Mouse (Mus musculus) liver, embryonic 15.5 days (tissue): ENCODE measurements around the gene Ctrl. TPM values are rescaled to one million over a fixed set of nuclear protein-coding genes. Genes with fewer than 3 reads are reported as not detected.

ENCODE experiments used
- ATAC-seq: fragments of 200-750 bp; cut with Nextera tagmentation; 2 replicates; pipeline ENCODE4 v1.8.0; 2017; ENCODE audit warnings: moderate number of reproducible peaks, mild to moderate bottlenecking, moderate library complexity; ENCODE audit not compliant: insufficient read depth
- H3K27ac ChIP-seq: fragments of 300-500 bp; sonication (generic); replicated peaks from 2 replicates; pipeline ENCODE4 v1.5.1; 2015; ENCODE audit warnings: mild to moderate bottlenecking, inconsistent platforms
- H3K27me3 ChIP-seq: fragments of 300-500 bp; sonication (generic); 2 replicates; pipeline ENCODE4 v1.6.1; 2015; ENCODE audit warnings: mild to moderate bottlenecking, inconsistent platforms
- H3K36me3 ChIP-seq: fragments of 300-500 bp; sonication (generic); replicated peaks from 2 replicates; pipeline ENCODE4 v1.6.1; 2015; ENCODE audit warnings: moderate library complexity, mild to moderate bottlenecking, inconsistent platforms
- H3K4me1 ChIP-seq: fragments of 300-500 bp; sonication (generic); replicated peaks from 2 replicates; pipeline ENCODE4 v1.6.1; 2015; ENCODE audit warnings: inconsistent platforms
- H3K4me2 ChIP-seq: fragments of 300-500 bp; sonication (generic); 2 replicates; pipeline ENCODE4 v1.6.1; 2015; ENCODE audit warnings: moderate library complexity, mild to moderate bottlenecking, inconsistent platforms
- H3K4me3 ChIP-seq: fragments of 300-500 bp; sonication (generic); replicated peaks from 2 replicates; pipeline ENCODE4 v1.5.1; 2015; ENCODE audit warnings: mild to moderate bottlenecking, inconsistent platforms
- H3K9ac ChIP-seq: fragments of 300-500 bp; sonication (generic); 2 replicates; pipeline ENCODE4 v1.6.1; 2015; ENCODE audit warnings: moderate library complexity, mild to moderate bottlenecking, inconsistent platforms
- H3K9me3 ChIP-seq: fragments of 300-500 bp; sonication (generic); replicated peaks from 2 replicates; pipeline ENCODE4 v1.6.1; 2016; ENCODE audit warnings: inconsistent platforms
- WGBS: fragments of 180-500 bp; shearing (Covaris S2); methylation state at CpG from one replicate; pipeline ENCODE4 v1.1.7; 2015; ENCODE audit warnings: mixed read lengths; ENCODE audit not compliant: insufficient replicate concordance; 5-methylcytosine and 5-hydroxymethylcytosine counted together
- polyA plus RNA-seq: library from polyadenylated mRNA; unstranded; fragments of >200 nt; fragmentation: Nextera tagmentation; extraction: Ambion mirVana; gene quantifications from 2 replicates; pipeline ENCODE4 v1.2.1, GENCODE M21; 2015

Ctrl gene
- polyA plus RNA-seq, 1 experiment from 2014 or later, result 0.20 TPM

DNA sequence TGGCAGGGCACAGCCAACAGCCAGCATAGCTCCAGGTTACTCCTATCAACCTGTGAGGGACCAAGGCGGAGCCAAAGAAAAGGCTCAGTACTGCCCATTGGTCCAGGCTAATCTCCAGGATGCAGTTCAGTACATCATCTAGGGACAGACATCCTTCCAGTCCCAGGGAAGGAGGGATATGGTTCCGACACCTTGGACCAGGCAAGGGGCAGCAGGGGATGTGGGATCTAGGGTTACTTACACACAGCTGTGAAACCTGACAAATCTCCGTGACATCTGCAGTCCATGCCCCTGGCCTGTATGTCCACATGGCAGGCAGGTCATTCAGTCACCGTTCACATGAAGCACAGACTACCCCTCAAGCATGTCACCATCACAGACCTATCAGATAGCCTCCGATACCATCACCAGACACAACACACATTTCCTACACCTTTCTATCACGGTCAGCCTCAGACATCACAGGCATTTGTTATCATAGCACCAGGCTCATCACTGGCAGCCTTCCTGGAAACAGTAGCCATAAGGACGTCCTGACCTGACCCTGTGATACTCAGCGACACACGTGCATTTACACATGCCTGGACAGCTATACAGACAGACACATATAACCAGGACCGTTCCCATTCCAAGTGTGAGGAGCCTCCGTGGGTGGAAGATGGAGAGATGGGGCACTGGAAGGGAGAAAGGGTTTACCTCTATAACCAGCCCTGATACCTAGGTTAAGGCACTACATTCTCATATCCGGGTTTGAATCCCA, 31.0 kb upstream of the Ctrl start:
- Histone ChIP-seq H3K27me3 (no peaks in the 10 kb centered on the region), H3K9me3 (no peaks in the 10 kb centered on the region), H3K27ac (peak overlapping the region; percentile 93), H3K4me2 (peak overlapping the region; percentile 97), H3K36me3 (peaks cover 10% of the 10 kb centered on the region), H3K4me1 (peaks cover 89% of the 10 kb centered on the region), H3K9ac (peak overlapping the region; percentile 75), H3K4me3 (peak overlapping the region; percentile 77)
- ATAC-seq, result no peak
- WGBS, result 52% methylated on average over 12 of the region's 12 CpGs

DNA sequence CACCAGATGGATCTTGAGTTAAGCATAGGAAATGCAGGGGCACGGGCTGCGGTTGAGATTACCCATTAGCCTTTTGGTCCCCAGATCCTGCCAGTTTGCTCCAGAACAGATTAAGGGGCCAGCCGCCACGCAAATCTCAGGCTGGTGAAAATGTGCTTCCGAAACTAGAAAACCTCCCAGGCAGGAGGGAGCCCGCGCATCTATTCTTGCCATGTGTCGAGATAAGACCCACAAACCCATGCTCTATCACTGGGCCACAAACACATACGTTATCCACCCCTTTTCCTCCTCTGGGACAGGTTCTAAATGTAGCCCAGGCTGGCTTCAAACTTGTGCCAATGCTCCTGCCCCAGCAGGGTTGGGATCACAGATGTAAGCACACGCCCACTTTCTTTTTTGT, 27.9 kb upstream of the Ctrl start:
- Histone ChIP-seq H3K27me3 (no peaks in the 10 kb centered on the region), H3K9me3 (no peaks in the 10 kb centered on the region), H3K4me2 (peak overlapping the region; percentile 61), H3K27ac (0 out of 2 replicates have a peak overlapping the region, but pooled peaks have one; percentile 26), H3K36me3 (peaks cover 29% of the 10 kb centered on the region), H3K4me1 (peaks cover 75% of the 10 kb centered on the region), H3K9ac (peak overlapping the region; percentile 28; the same call in 1 of the 2 replicates), H3K4me3 (peak overlapping the region; percentile 13)
- WGBS, result 25% methylated on average over 10 of the region's 10 CpGs
- peak; percentile 18; the same call in 1 of the 2 replicates for ATAC-seq

DNA sequence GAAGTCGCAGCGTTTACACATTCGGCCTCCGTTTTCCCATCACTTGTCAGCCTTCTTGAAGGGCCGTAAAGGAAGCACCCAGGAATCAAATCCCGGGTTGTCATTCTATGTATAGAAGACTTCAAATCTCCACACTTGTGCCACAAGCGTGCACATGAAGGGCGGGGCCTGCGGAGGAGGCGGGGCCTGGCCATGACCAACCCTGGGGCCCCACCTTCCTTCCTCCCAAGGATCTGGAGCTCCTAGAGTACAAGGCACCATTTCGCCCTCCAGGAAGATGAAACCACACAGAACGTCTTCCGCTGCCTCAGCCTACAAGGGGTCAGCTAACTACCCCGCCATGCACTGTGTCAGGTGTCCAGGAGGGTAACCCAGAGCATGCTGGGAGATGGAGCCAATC, 27.4 kb upstream of the Ctrl start:
- Histone ChIP-seq H3K27me3 (no peaks in the 10 kb centered on the region), H3K27ac (0 out of 2 replicates have a peak overlapping the region, but pooled peaks have one; percentile 26), H3K9ac (peak overlapping the region; percentile 28; the same call in 1 of the 2 replicates), H3K4me3 (peak overlapping the region; percentile 13), H3K4me1 (peaks cover 71% of the 10 kb centered on the region), H3K4me2 (peak overlapping the region; percentile 61), H3K9me3 (no peaks in the 10 kb centered on the region), H3K36me3 (peaks cover 34% of the 10 kb centered on the region)
- 59% methylated on average over 14 of the region's 14 CpGs for WGBS
- no peak for ATAC-seq

DNA sequence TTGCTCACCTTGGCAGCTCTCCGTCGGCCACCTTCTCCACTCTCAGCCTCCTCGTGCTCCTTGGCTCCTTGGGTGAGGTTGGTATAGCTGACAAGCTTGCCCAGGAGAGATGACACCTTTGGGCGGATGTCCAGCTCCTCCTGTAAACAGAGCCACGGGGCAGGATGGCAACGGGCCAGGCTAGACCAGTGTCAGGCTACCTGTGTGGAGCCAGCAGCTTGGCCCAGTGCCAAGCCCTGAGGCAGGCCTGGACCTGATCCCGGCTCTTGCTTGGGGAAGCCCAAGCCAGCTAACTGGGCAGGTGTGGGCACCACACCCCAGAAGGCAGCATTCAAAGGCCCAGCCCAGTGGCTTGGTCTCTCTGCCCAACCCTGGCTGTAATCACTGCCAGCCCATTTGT, 25.7 kb upstream of the Ctrl start:
- H3K4me1 ChIP-seq, result peaks cover 54% of the 10 kb centered on the region
- H3K9me3 ChIP-seq, result no peaks in the 10 kb centered on the region
- H3K9ac ChIP-seq, result no peak overlapping the region
- 80% methylated on average over 7 of the region's 7 CpGs for WGBS
- no peak overlapping the region for H3K27ac ChIP-seq
- H3K4me2 ChIP-seq, result no peak overlapping the region
- no peaks in the 10 kb centered on the region for H3K27me3 ChIP-seq
- ATAC-seq, result peak; percentile 48; the same call in 1 of the 2 replicates
- H3K36me3 ChIP-seq, result peaks cover 45% of the 10 kb centered on the region
- no peak overlapping the region for H3K4me3 ChIP-seq

DNA sequence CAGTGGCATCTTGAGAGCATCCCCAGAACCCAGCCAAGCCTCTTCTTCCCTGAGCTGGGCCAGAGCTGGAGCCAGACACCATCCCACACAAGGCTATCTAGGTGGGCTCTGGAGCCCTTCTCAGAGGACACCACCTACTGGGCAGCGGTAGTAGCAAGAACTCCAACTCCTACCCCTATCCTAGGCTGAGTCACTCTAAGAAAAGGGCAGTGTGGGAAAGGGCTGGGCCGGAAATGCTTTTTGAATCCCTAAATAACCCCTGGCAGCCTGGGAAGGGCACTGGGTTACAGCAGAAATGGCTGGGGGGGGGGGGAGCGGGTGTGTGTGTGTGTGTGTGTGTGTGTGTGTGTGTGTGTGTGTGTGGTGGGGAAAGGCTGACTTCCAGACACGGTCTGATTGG, 24.2 kb upstream of the Ctrl start:
- 40% methylated on average over 4 of the region's 4 CpGs for WGBS
- Histone ChIP-seq H3K4me3 (no peak overlapping the region), H3K27ac (no peak overlapping the region), H3K4me2 (no peak overlapping the region), H3K9me3 (no peaks in the 10 kb centered on the region), H3K4me1 (peaks cover 38% of the 10 kb centered on the region), H3K36me3 (peaks cover 60% of the 10 kb centered on the region), H3K9ac (no peak overlapping the region), H3K27me3 (no peaks in the 10 kb centered on the region)
- ATAC-seq, result no peak

DNA sequence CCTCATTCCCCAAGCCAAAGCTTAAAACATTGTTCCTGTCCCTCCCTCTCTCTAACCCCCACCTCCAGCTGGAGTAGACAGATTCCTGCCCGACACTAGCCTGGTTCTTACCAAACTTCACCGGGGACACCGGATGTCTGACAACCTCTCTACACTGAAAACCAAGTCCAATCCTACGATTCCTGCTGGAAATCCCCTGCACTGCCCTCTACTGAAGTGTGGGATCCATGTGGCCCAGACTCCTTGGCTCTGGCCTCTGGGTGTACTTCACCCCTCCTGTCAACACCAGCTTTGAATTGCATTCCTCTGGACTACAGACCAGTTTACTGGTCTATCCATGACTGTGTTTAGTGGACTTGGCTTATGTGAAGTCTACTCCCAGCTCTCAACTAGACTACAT, 22.9 kb upstream of the Ctrl start:
- Histone ChIP-seq H3K9me3 (no peaks in the 10 kb centered on the region), H3K27me3 (no peaks in the 10 kb centered on the region), H3K4me1 (peaks cover 26% of the 10 kb centered on the region), H3K4me3 (no peak overlapping the region), H3K27ac (no peak overlapping the region), H3K4me2 (no peak overlapping the region), H3K9ac (no peak overlapping the region), H3K36me3 (peaks cover 70% of the 10 kb centered on the region)
- 89% methylated on average over 4 of the region's 4 CpGs for WGBS
- no peak for ATAC-seq

DNA sequence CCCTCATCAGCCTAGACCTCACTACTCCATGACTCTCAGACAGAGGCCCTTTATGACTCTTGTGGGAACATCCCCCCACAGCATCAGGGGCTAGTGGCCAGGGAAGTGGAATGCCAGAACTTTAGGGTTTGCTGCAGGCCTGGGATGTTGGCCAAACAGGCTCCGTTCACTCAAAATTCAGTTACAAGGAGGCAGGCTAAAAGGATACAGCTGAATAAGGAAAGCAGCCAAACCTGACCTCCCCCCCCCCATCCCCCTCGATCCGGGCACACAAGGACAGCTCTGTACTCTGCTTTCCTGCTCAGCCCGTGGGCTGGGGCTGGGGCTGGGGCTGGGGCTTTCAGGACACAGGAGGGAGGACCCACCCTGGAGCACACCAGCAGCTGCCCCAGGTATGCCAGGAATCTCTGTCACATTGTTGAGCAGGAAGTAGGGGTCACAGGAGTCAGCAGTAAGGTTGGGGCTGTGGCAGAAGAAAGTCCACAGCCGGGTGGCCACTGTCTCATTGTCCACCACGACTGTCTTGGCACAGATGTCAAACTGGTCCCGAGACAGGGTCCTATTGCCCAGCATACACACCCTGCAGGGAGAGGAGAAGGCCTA, 17.5 kb upstream of the Ctrl start:
- H3K4me1 ChIP-seq, result peaks cover 15% of the 10 kb centered on the region
- no peak overlapping the region for H3K27ac ChIP-seq
- WGBS, result 65% methylated on average over 7 of the region's 7 CpGs
- no peaks in the 10 kb centered on the region for H3K27me3 ChIP-seq
- H3K4me2 ChIP-seq, result no peak overlapping the region
- H3K36me3 ChIP-seq, result peaks cover 89% of the 10 kb centered on the region
- no peak overlapping the region for H3K9ac ChIP-seq
- no peaks in the 10 kb centered on the region for H3K9me3 ChIP-seq
- ATAC-seq, result no peak
- no peak overlapping the region for H3K4me3 ChIP-seq

DNA sequence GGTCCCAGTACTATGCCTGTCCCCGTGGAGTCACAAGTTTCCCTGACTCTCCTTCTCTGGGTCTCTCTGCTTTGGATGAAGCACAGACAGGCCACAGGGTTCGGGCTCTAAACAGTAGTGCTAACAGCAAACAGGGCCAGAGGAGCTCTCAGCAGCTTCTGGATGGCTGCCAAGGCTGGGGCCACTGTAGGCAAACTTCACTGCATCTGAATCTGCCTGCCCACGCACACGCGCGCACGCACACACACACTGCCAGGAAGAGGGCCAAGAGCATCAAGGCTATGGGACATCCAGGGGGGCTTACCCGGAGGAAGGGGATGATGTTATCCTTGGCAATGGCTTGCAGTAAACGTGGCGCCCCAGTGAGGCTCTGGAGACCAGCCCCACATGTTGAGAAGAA, 15.7 kb upstream of the Ctrl start:
- WGBS, result 74% methylated on average over 10 of the region's 10 CpGs
- Histone ChIP-seq H3K9me3 (no peaks in the 10 kb centered on the region), H3K4me2 (no peak overlapping the region), H3K27me3 (no peaks in the 10 kb centered on the region), H3K4me3 (no peak overlapping the region), H3K4me1 (peaks cover 15% of the 10 kb centered on the region), H3K9ac (no peak overlapping the region), H3K36me3 (peaks cover 94% of the 10 kb centered on the region), H3K27ac (no peak overlapping the region)
- ATAC-seq, result no peak

DNA sequence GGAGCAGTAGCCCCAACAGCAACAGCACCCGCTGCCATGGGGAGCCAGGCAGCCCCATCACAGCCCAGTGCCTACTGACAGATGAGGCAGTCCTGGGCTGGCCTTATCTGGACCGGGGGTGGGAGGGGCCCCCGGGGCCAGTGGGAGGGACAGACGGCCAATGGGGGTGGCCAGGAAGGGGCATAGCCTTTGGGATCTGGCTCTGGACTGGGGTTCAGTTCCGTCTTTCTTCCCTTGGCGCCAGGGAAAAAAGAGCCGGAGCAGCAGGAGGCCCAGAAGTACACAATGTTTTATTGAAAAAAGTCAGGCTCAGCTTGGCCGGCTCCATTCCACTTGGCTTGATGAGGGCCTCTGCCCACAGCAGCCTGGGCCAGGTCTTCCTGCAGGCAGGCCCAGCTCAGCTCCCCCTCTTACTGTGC, 9.7 kb upstream of the Ctrl start, which contains the start of gene Lcat:
Gene Lcat (minus strand): TSS at position 62 of the 419 bp plus-strand sequence.
- H3K4me3 ChIP-seq, result peak within 1 kb of the TSS; percentile 38
- no peaks in the 10 kb centered on the region for H3K27me3 ChIP-seq
- no peak within 1 kb of the TSS for H3K9ac ChIP-seq
- 55% methylated on average over 8 of the region's 8 CpGs for WGBS
- H3K27ac ChIP-seq, result peak within 1 kb of the TSS; percentile 72
- H3K4me2 ChIP-seq, result peak within 1 kb of the TSS; percentile 57
- no peaks in the 10 kb centered on the region for H3K9me3 ChIP-seq
- H3K36me3 ChIP-seq, result peaks cover 61% of the 10 kb centered on the region
- peak; percentile 61 for ATAC-seq
- peaks cover 18% of the 10 kb centered on the region for H3K4me1 ChIP-seq

DNA sequence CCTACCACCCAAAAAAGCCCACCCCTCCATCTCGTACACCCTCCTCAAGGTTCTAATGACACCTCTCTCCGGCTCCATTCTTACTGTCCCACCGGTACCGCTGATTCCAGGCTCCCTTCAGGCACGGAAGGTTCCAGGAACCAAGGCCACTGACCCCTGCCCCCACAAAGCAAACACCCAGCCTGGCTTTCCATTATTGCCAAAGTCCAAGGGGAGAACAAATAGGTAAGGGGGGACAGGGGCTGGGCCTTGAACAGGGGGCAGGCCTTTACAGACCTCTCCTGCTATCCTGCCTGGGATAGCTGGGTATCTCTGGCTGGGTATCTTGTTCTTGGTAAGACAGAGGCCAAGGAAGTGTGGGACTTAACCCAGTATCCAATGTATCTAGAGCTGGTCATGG, 8.9 kb upstream of the Ctrl start:
- H3K4me1 ChIP-seq, result peaks cover 23% of the 10 kb centered on the region
- WGBS, result 83% methylated on average over 5 of the region's 5 CpGs
- H3K4me2 ChIP-seq, result peak overlapping the region; percentile 47
- H3K27me3 ChIP-seq, result no peaks in the 10 kb centered on the region
- ATAC-seq, result peak; percentile 68
- peaks cover 53% of the 10 kb centered on the region for H3K36me3 ChIP-seq
- no peaks in the 10 kb centered on the region for H3K9me3 ChIP-seq
- H3K9ac ChIP-seq, result no peak overlapping the region
- H3K4me3 ChIP-seq, result peak overlapping the region; percentile 38
- H3K27ac ChIP-seq, result peak overlapping the region; percentile 72

DNA sequence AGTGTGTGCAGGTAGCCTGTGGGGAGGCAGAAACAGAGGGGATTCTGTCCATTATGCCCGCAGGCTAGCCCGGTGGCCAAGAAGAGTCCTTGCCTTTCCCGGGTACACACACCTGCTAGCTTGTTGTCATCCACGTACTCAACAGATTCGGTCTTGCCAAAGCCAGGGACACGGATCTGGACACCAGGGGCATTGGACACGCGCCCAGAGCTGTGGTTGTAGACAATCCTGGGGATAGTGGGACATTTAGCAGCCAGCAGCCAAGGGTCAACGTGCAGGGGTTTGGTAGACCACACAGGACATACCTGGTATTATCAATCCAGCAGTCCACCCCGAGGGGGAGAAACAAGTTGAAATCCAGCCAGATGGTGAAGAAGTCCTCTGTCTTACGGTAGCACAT, 8.4 kb upstream of the Ctrl start:
- H3K27me3 ChIP-seq, result no peaks in the 10 kb centered on the region
- H3K36me3 ChIP-seq, result peaks cover 48% of the 10 kb centered on the region
- 77% methylated on average over 11 of the region's 11 CpGs for WGBS
- no peak; the same call in 1 of the 2 replicates for ATAC-seq
- H3K4me1 ChIP-seq, result peaks cover 23% of the 10 kb centered on the region
- peak overlapping the region; percentile 38 for H3K4me3 ChIP-seq
- no peaks in the 10 kb centered on the region for H3K9me3 ChIP-seq
- peak overlapping the region; percentile 57 for H3K4me2 ChIP-seq
- peak overlapping the region; percentile 70 for H3K27ac ChIP-seq
- no peak overlapping the region for H3K9ac ChIP-seq
